Mouse (Mus musculus) midbrain, embryonic 10.5 days (tissue): Measurements from ENCODE around the gene Utp20. TPM values are rescaled to one million over a fixed set of nuclear protein-coding genes. Genes with fewer than 3 reads are reported as not detected.
"Not testable (repeated sequence)": the region's sequence is repeated elsewhere in the genome, so short reads cannot be mapped to it uniquely, and the experiment has no call there.

Source experiments
- DNase-seq: peaks from one replicate; pipeline ENCODE4 v3.0.0-alpha.2; 2017; ENCODE audit warnings: low spot score
- H3K27ac ChIP-seq: fragments of 300-500 bp; sonication (generic); replicated peaks from 2 replicates; pipeline ENCODE4 v1.5.1; 2016; ENCODE audit warnings: mild to moderate bottlenecking
- H3K27me3 ChIP-seq: fragments of 300-500 bp; sonication (generic); 2 replicates; pipeline ENCODE4 v1.6.1; 2016; ENCODE audit warnings: low read depth, mild to moderate bottlenecking; ENCODE audit not compliant: poor library complexity, severe bottlenecking
- H3K36me3 ChIP-seq: fragments of 300-500 bp; sonication (generic); 2 replicates; pipeline ENCODE4 v1.6.1; 2016; ENCODE audit warnings: mild to moderate bottlenecking, moderate library complexity
- H3K4me1 ChIP-seq: fragments of 300-500 bp; sonication (generic); 2 replicates; pipeline ENCODE4 v1.6.1; 2016
- H3K4me3 ChIP-seq: fragments of 300-500 bp; sonication (generic); 2 replicates; pipeline ENCODE4 v1.5.1; 2016; ENCODE audit warnings: mild to moderate bottlenecking, moderate library complexity
- H3K9me3 ChIP-seq: fragments of 300-500 bp; sonication (generic); replicated peaks from 2 replicates; pipeline ENCODE4 v1.6.1; 2016; ENCODE audit warnings: mild to moderate bottlenecking
- WGBS: fragments of 180-500 bp; shearing (Covaris S2); methylation state at CpG from one replicate; pipeline ENCODE4 v1.1.7; 2016; 5-methylcytosine and 5-hydroxymethylcytosine counted together
- polyA plus RNA-seq: library from polyadenylated mRNA; unstranded; fragments of >200 nt; fragmentation: Nextera tagmentation; extraction: Ambion mirVana; gene quantifications from 2 replicates; pipeline ENCODE4 v1.2.1, GENCODE M21; 2016

The Utp20 gene
- polyA plus RNA-seq, 1 experiment from 2014 or later, result 20.9 TPM

DNA sequence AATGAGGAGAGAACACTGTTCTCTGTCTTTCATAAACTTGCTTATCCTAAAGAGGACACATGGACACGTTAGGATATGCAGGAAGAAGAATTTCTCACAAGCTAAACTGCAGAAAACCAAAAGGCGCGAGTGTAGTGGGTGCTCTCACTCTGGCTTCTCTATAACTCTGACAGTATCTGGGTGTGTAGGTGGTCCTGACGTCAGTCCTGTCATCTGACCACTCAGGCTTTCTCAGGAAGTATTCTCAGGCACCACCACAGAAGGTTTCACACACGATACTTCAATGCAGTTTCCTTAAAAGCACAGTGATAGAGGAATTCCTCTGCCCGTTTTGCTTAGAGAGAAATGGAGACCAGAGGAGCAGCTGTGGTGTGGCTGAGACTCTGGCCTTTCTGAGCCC lies 50.4 kb downstream of the Utp20 start:
- H3K4me3 ChIP-seq, result no peak overlapping the region
- no peaks in the 10 kb centered on the region for H3K4me1 ChIP-seq
- peaks cover 87% of the 10 kb centered on the region for H3K36me3 ChIP-seq
- 91% methylated on average over 6 of the region's 6 CpGs for WGBS
- no peak for DNase-seq
- no peaks in the 10 kb centered on the region for H3K27me3 ChIP-seq
- H3K27ac ChIP-seq, result no peak overlapping the region
- H3K9me3 ChIP-seq, result no peaks in the 10 kb centered on the region

DNA sequence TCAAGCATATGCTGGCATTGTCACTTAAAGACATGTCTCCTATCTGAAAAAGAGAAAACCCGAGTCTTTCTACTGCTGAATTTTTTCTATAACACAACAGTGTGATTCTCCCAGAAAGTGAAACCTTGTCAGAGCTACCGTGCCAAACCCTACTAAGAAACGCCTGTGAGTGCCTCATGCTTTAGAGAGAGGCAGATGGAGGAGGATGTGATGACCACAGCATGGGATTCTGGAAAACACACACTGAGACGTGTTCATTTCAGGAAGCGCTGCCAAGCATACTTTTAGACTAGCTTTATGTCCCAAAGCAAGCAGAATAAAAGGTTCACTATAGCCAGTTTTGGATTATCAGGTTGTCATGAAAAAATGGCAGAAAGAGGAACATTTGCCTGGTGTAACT lies 53.6 kb downstream of the Utp20 start:
- peaks cover 94% of the 10 kb centered on the region for H3K36me3 ChIP-seq
- not testable (repeated sequence) for H3K27ac ChIP-seq, H3K9me3 ChIP-seq, H3K27me3 ChIP-seq, H3K4me1 ChIP-seq, H3K4me3 ChIP-seq, DNase-seq
- 89% methylated on average over 5 of the region's 5 CpGs for WGBS

DNA sequence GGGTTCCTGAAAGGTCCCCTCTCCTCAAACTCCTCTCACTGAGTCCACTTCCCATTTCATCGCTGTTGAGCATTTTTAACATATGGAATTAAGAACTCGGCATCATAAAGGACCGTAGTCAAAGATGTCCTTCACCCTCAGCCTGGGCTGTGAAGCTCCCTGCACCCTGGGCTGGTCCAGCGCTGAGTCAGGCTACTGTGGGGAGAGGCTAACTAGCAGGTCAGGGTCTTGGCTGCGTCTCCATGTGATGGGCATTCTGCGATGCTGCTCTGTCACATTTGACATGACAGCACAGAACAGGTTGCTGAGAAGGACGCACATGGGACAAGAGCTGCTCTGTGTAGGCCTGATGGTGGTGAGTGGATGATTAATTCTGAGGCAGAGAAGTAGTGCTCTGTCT lies 56.9 kb downstream of the Utp20 start:
- H3K27me3 ChIP-seq, result no peaks in the 10 kb centered on the region
- 95% methylated on average over 7 of the region's 7 CpGs for WGBS
- H3K36me3 ChIP-seq, result peaks cover 95% of the 10 kb centered on the region
- H3K9me3 ChIP-seq, result no peaks in the 10 kb centered on the region
- no peak overlapping the region for H3K27ac ChIP-seq
- H3K4me1 ChIP-seq, result no peaks in the 10 kb centered on the region
- no peak overlapping the region for H3K4me3 ChIP-seq
- no peak for DNase-seq

- 95% methylated on average over 5 of the region's 5 CpGs for WGBS
- Histone ChIP-seq H3K9me3 (no peaks in the 10 kb centered on the region), H3K27me3 (no peaks in the 10 kb centered on the region), H3K4me3 (no peak overlapping the region), H3K36me3 (peaks cover 95% of the 10 kb centered on the region), H3K27ac (no peak overlapping the region), H3K4me1 (no peaks in the 10 kb centered on the region)
- no peak for DNase-seq
Measured at GRCm38 (mm10) chr10:88768961-88769360, 57.6 kb downstream of the Utp20 start.

DNA sequence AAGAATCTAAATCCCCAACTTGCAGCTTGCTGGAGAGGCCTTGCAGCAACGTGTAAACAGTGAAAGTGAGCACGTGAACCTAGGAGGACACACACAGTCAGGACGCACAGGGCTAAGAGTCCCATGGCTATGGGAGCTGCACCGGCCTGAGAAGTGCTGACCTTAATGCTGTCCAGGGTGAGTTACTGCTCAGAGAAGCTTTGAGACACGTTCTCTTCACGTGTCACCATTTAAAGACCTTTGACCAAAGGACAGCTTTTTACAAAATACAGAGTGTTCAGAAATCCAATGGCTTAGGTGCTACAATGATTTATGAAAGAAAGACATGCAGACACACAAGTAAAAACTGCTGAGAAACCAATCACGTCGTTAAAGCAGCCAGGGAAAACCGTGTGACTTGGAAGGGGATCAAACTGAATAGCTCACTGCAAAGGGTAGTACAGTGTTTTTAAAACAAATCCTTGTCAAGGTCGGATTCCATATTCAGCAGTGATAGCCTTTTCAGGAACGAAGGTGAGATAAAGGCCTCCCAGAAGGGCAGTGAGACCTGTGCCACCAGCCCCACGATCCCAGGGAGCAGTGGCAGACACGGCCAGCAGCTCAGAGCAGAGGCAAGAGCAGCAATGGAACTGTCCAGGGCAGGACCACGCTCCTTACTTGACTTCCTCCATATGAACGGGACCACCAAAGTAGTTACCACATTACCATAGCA lies 61.0 kb downstream of the Utp20 start:
- Histone ChIP-seq H3K4me1 (no peaks in the 10 kb centered on the region), H3K36me3 (peaks cover 98% of the 10 kb centered on the region), H3K4me3 (no peak overlapping the region), H3K27ac (no peak overlapping the region), H3K9me3 (no peaks in the 10 kb centered on the region), H3K27me3 (no peaks in the 10 kb centered on the region)
- DNase-seq, result no peak
- 91% methylated on average over 15 of the region's 15 CpGs for WGBS

DNA sequence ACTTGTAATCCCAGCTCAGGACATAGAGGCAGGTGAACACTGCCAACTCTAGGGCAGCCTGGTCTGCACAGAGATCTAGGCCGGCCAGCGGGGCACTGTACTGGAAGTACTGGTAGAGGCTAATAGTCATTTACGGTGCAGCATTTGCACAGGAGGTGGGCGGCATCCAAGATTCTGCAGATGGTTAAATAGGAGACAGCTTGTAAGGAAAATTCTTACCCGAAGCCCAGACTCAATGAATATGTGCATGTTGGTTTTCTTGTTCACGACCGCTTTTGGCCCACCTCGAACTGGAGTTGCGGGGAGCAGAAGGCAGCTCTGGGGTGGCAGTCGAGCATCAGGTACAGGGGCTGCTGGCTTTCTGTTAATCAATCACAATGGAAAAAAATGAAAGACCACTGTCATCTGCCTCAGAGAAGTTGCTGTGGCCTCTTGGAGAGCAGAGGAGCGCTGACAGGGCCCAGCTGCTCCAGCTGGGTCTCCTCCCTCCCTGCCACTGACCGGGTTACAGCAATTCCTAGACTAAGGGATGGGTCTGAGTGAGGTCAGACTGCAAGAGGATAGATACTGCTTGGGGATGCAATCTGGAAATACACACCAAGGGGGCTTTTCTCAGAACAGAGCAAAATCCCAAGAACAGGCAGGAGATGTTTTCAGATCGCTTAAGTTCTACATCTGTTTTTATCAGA lies 64.9 kb downstream of the Utp20 start:
- Histone ChIP-seq H3K4me3 (no peak overlapping the region), H3K27ac (no peak overlapping the region), H3K27me3 (no peaks in the 10 kb centered on the region), H3K36me3 (peaks cover 99% of the 10 kb centered on the region), H3K9me3 (no peaks in the 10 kb centered on the region), H3K4me1 (no peaks in the 10 kb centered on the region)
- DNase-seq, result no peak
- 95% methylated on average over 13 of the region's 13 CpGs for WGBS

DNA sequence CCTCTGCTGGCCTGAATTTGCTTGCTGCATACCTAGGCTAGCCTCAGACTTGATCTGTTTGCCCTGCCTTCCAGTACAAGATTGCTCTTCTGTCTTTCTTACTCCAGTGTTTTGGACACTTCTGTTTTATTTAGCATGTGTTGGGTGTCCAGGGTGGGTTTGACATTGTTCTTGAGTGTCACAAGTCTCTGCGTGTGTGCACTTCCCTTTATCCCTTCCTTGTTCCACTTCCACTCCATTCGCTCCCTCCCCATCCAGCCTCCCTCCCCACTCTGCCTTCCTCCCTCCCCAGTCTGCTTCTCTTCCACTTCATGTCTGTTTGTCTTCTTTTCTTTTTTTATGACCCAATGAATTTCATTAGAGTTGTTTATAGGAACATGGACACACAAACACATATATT lies 85.2 kb downstream of the Utp20 start:
- DNase-seq, result no peak
- H3K27ac ChIP-seq, result no peak overlapping the region
- no peak overlapping the region for H3K4me3 ChIP-seq
- 91% methylated on average over 2 of the region's 2 CpGs for WGBS
- peaks cover 83% of the 10 kb centered on the region for H3K36me3 ChIP-seq
- H3K4me1 ChIP-seq, result no peaks in the 10 kb centered on the region
- no peaks in the 10 kb centered on the region for H3K9me3 ChIP-seq
- H3K27me3 ChIP-seq, result no peaks in the 10 kb centered on the region

GRCm38 (mm10) chr10:88740781-88741180 lies 85.8 kb downstream of the Utp20 start:
- no peak for DNase-seq
- H3K27me3 ChIP-seq, result no peaks in the 10 kb centered on the region
- no peaks in the 10 kb centered on the region for H3K9me3 ChIP-seq
- peaks cover 85% of the 10 kb centered on the region for H3K36me3 ChIP-seq
- H3K27ac ChIP-seq, result no peak overlapping the region
- H3K4me3 ChIP-seq, result no peak overlapping the region
- no peaks in the 10 kb centered on the region for H3K4me1 ChIP-seq
- WGBS, result 96% methylated on average over 5 of the region's 5 CpGs

DNA sequence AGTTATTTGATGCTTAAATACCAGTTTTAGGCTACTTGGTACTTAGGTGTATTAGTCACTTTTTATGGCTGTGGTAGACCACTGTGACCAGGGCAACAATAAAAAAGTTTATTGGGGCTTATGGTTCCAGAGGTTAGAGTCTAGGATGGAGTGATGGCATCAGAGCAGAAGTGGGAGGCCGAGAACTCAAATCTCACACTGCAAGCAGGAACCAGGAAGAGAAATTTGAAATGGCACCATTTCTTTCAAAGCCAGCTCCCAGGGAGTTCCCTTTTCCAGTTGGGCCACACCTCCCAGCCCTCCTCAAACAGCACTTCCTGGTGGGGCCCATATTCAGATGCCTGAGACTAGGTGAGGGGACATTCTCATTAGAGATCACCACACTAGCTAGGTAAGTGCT lies 86.8 kb downstream of the Utp20 start:
- 92% methylated on average over 1 of the region's 1 CpGs for WGBS
- peaks cover 81% of the 10 kb centered on the region for H3K36me3 ChIP-seq

GRCm38 (mm10) chr10:88739074-88739473 lies 87.5 kb downstream of the Utp20 start:
- DNase-seq, H3K9me3 ChIP-seq, H3K27me3 ChIP-seq, H3K4me1 ChIP-seq, H3K4me3 ChIP-seq, H3K27ac ChIP-seq: not testable (repeated sequence)
- 94% methylated on average over 8 of the region's 8 CpGs for WGBS
- peaks cover 77% of the 10 kb centered on the region for H3K36me3 ChIP-seq

More for the DNA sequence above, 86.8 kb downstream of the Utp20 start:
- Histone ChIP-seq H3K9me3 (no peaks in the 10 kb centered on the region), H3K4me3 (no peak overlapping the region), H3K27ac (no peak overlapping the region), H3K27me3 (no peaks in the 10 kb centered on the region), H3K4me1 (no peaks in the 10 kb centered on the region)
- DNase-seq, result no peak

GRCm38 (mm10) chr10:88732309-88732622 lies 94.3 kb downstream of the Utp20 start:
- DNase-seq, result no peak
- Histone ChIP-seq H3K4me1 (peaks cover 19% of the 10 kb centered on the region), H3K4me3 (peak overlapping the region; percentile 92), H3K27me3 (no peaks in the 10 kb centered on the region), H3K9me3 (no peaks in the 10 kb centered on the region), H3K27ac (peak overlapping the region; percentile 90; the same call in 1 of the 2 replicates), H3K36me3 (peaks cover 22% of the 10 kb centered on the region)
- 23% methylated on average over 6 of the region's 6 CpGs for WGBS

- DNase-seq, result no peak
Measured at GRCm38 (mm10) chr10:88731496-88732308, 94.9 kb downstream of the Utp20 start.

More at GRCm38 (mm10) chr10:88731496-88732308, 94.9 kb downstream of the Utp20 start:
- H3K27ac ChIP-seq, result peak overlapping the region; percentile 90
- peak overlapping the region; percentile 92 for H3K4me3 ChIP-seq
- peaks cover 16% of the 10 kb centered on the region for H3K36me3 ChIP-seq
- no peaks in the 10 kb centered on the region for H3K9me3 ChIP-seq
- 2% methylated on average over 59 of the region's 61 CpGs for WGBS
- H3K27me3 ChIP-seq, result no peaks in the 10 kb centered on the region
- H3K4me1 ChIP-seq, result peaks cover 19% of the 10 kb centered on the region
